Mouse (Mus musculus): ENCODE measurements around the gene Gpbp1. TPM values are rescaled to one million over a fixed set of nuclear protein-coding genes. Genes with fewer than 3 reads are reported as not detected.
A peak's percentile ranks its signal among the peaks of the same experiment; 100 is the strongest.

Gpbp1 gene
- polyA plus RNA-seq (2012; rRNA removed), result 52.6 and 53.0 TPM in 2 replicates

- Histone ChIP-seq H3K4me3 (replicated peaks; ENCODE audit: insufficient read depth, low read depth, low read length) (peak within 1 kb of the TSS; percentile 77), H3K27me3 (ENCODE audit: control insufficient read depth, insufficient read depth, low read length) (no peaks in the 10 kb centered on the region), H3K27ac (ENCODE audit: insufficient read depth, low read length) (peak within 1 kb of the TSS; percentile 98), H3K4me1 (ENCODE audit: control insufficient read depth, insufficient read depth, low read length) (peaks cover under 1% of the 10 kb centered on the region; the same call in 1 of the 2 replicates)
- under 1% methylated on average over 106 of the region's 109 CpGs for WGBS
- peak; percentile 99 to 100 for DNase-seq
- TF ChIP-seq CTCF (IDR thresholded peaks at IDR 0.05; ENCODE audit: borderline replicate concordance, insufficient read depth, low read depth, low read length), result no peak
- peak; percentile 65; the same call in 1 of the 2 replicates for TF ChIP-seq POLR2A (IDR thresholded peaks at IDR 0.05; ENCODE audit: borderline replicate concordance, insufficient read depth, low read length)
Measured at GRCm38 (mm10) chr13:111489802-111490723, at the start of gene Gpbp1. Gene Gpbp1, minus strand, starts transcription at chr13:111490111.

- WGBS, result 83% methylated on average over 9 of the region's 9 CpGs
Measured at GRCm38 (mm10) chr13:111537718-111538117, 47.8 kb upstream of the Gpbp1 start.

GRCm38 (mm10) chr13:111536207-111536887, 46.4 kb upstream of the Gpbp1 start:
- Histone ChIP-seq H3K27ac (ENCODE audit: insufficient read depth, low read length) (no peak overlapping the region), H3K4me3 (replicated peaks; ENCODE audit: insufficient read depth, low read depth, low read length) (no peak overlapping the region), H3K4me1 (ENCODE audit: control insufficient read depth, insufficient read depth, low read length) (no peaks in the 10 kb centered on the region), H3K27me3 (ENCODE audit: control insufficient read depth, insufficient read depth, low read length) (no peaks in the 10 kb centered on the region)
- TF ChIP-seq CTCF (IDR thresholded peaks at IDR 0.05; ENCODE audit: borderline replicate concordance, insufficient read depth, low read depth, low read length) (no peak), POLR2A (IDR thresholded peaks at IDR 0.05; ENCODE audit: borderline replicate concordance, insufficient read depth, low read length) (no peak)
- DNase-seq, result no peak
- WGBS, result 69% methylated on average over 6 of the region's 6 CpGs

More at GRCm38 (mm10) chr13:111537718-111538117, 47.8 kb upstream of the Gpbp1 start:
- Histone ChIP-seq H3K27ac (ENCODE audit: insufficient read depth, low read length) (no peak overlapping the region), H3K4me1 (ENCODE audit: control insufficient read depth, insufficient read depth, low read length) (no peaks in the 10 kb centered on the region), H3K4me3 (replicated peaks; ENCODE audit: insufficient read depth, low read depth, low read length) (no peak overlapping the region), H3K27me3 (ENCODE audit: control insufficient read depth, insufficient read depth, low read length) (no peaks in the 10 kb centered on the region)
- DNase-seq, result no peak
- no peak for TF ChIP-seq CTCF (IDR thresholded peaks at IDR 0.05; ENCODE audit: borderline replicate concordance, insufficient read depth, low read depth, low read length)
- no peak for TF ChIP-seq POLR2A (IDR thresholded peaks at IDR 0.05; ENCODE audit: borderline replicate concordance, insufficient read depth, low read length)

DNA sequence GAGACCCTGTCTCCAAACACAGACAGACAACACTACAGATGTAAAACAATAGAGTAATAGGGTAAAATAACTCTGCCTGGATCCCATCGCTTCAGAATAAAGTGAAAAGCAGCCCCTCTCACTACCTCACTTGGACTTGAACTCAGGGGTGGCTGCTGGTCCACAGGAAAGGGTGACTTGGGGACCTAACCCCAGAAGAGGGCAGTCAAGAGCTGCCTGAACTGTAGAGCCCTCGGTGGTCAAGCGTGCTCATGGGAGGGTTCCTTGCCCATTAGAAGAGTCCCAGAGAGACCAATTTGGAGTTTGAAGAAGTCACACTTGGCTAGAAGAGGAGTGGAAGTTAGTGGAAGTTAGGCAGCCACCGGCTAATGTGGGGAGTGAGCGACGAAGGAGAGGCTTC, 44.2 kb upstream of the Gpbp1 start:
- Histone ChIP-seq H3K27me3 (ENCODE audit: control insufficient read depth, insufficient read depth, low read length) (no peaks in the 10 kb centered on the region), H3K27ac (ENCODE audit: insufficient read depth, low read length) (no peak overlapping the region), H3K4me1 (ENCODE audit: control insufficient read depth, insufficient read depth, low read length) (no peaks in the 10 kb centered on the region), H3K4me3 (replicated peaks; ENCODE audit: insufficient read depth, low read depth, low read length) (no peak overlapping the region)
- no peak for DNase-seq
- TF ChIP-seq POLR2A (IDR thresholded peaks at IDR 0.05; ENCODE audit: borderline replicate concordance, insufficient read depth, low read length) (no peak), CTCF (IDR thresholded peaks at IDR 0.05; ENCODE audit: borderline replicate concordance, insufficient read depth, low read depth, low read length) (0 out of 2 replicates have a peak, but pooled peaks have one; percentile 16)
- WGBS, result 61% methylated on average over 6 of the region's 6 CpGs

DNA sequence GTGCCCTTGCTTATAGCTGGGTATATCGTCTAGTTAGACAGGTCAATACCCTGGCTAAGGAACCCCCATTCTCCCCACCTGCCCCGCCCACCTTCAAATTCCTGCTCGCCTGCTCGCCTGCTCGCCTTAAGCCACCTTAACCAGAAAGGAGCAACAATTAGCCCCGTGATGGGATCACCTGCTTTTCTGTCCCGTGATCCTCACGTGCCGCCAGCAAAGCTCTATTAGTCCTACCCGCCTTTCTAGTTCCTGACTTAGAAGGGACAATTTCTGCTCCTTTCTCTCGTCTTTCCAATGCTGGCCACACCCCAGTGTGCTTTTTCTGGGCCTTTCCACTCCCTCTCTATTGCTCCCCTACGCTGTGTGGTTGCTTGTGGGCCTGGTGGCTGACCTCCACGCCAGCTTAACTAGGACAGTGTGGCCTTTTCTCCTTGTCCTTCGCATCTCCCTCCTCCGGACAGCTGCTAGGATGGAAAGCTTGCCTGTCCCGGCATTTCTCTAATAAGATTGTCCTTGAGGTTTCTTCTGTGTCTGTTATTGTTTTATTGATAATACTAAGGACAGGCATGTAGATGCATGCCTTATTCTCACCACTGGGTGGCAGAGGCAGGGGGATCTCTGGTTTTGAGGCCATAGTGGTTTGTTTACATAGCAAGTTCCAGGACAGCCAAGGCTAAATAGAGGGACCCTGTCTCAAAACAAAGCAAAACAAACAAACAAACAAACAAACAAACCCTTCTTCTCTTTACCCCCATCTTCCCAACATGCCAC, 42.5 kb upstream of the Gpbp1 start:
- Histone ChIP-seq H3K27ac (ENCODE audit: insufficient read depth, low read length) (no peak overlapping the region), H3K27me3 (ENCODE audit: control insufficient read depth, insufficient read depth, low read length) (no peaks in the 10 kb centered on the region), H3K4me1 (ENCODE audit: control insufficient read depth, insufficient read depth, low read length) (no peaks in the 10 kb centered on the region), H3K4me3 (replicated peaks; ENCODE audit: insufficient read depth, low read depth, low read length) (no peak overlapping the region)
- no peak for DNase-seq
- no peak for TF ChIP-seq CTCF (IDR thresholded peaks at IDR 0.05; ENCODE audit: borderline replicate concordance, insufficient read depth, low read depth, low read length)
- WGBS, result 90% methylated on average over 16 of the region's 16 CpGs

DNA sequence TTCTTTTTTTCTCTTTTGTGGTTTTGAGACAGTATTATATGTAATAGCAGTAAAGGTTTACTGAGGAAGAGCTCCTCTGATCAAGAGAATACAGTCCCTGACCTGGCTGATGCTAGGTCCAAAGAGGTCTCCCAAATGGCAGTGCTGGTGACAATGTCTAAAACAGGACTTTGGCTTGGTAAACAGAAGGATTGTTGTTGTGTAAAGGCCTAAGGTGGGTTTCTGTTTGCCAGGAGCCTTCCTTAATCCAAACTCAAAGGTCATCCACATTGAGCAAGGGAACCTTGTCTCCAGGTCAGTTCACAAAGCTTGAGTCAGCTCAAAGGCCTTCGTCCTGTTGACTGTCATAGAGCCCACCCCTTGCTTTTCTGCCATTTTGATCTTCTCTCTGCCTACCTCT, 41.8 kb upstream of the Gpbp1 start:
- Histone ChIP-seq H3K4me1 (ENCODE audit: control insufficient read depth, insufficient read depth, low read length) (no peaks in the 10 kb centered on the region), H3K27ac (ENCODE audit: insufficient read depth, low read length) (no peak overlapping the region), H3K4me3 (replicated peaks; ENCODE audit: insufficient read depth, low read depth, low read length) (no peak overlapping the region), H3K27me3 (ENCODE audit: control insufficient read depth, insufficient read depth, low read length) (no peaks in the 10 kb centered on the region)
- WGBS, result 94% methylated on average over 1 of the region's 1 CpGs
- no peak for DNase-seq
- no peak for TF ChIP-seq CTCF (IDR thresholded peaks at IDR 0.05; ENCODE audit: borderline replicate concordance, insufficient read depth, low read depth, low read length)

- TF ChIP-seq CTCF (IDR thresholded peaks at IDR 0.05; ENCODE audit: borderline replicate concordance, insufficient read depth, low read depth, low read length), result no peak
- no peak for TF ChIP-seq POLR2A (IDR thresholded peaks at IDR 0.05; ENCODE audit: borderline replicate concordance, insufficient read depth, low read length)
- 88% methylated on average over 2 of the region's 2 CpGs for WGBS
- H3K27me3 ChIP-seq (ENCODE audit: control insufficient read depth, insufficient read depth, low read length), result no peaks in the 10 kb centered on the region
Measured at GRCm38 (mm10) chr13:111524277-111524676, 34.4 kb upstream of the Gpbp1 start.

More at GRCm38 (mm10) chr13:111524277-111524676, 34.4 kb upstream of the Gpbp1 start:
- no peak for DNase-seq
- no peak overlapping the region for H3K27ac ChIP-seq (ENCODE audit: insufficient read depth, low read length)
- H3K4me1 ChIP-seq (ENCODE audit: control insufficient read depth, insufficient read depth, low read length), result no peaks in the 10 kb centered on the region
- H3K4me3 ChIP-seq (replicated peaks; ENCODE audit: insufficient read depth, low read depth, low read length), result no peak overlapping the region

Data from cerebellum, adult 2 months (tissue).